Mouse (Mus musculus): ENCODE results near the gene Abcg5.

- no peak for TF ChIP-seq EP300 (IDR thresholded peaks at IDR 0.05; ENCODE audit: insufficient read depth, low read depth, low read length)
- TF ChIP-seq CTCF (IDR thresholded peaks at IDR 0.05) = no peak
- TF ChIP-seq POLR2A (IDR thresholded peaks at IDR 0.05; ENCODE audit: insufficient read depth, low read depth, low read length) = no peak
These were observed 45.5 kb upstream of the Abcg5 start for GRCm38 (mm10) chr17:84728201-84728911.
